Mouse (Mus musculus) kidney, adult 11 months (tissue): Measurements from ENCODE around the gene Olfr1086.
"Not testable (repeated sequence)": the region's sequence is repeated elsewhere in the genome, so short reads cannot be mapped to it uniquely, and the experiment has no call there.

ENCODE experiments used
- DNase-seq: peaks from one replicate; pipeline ENCODE4 v3.0.0; 2022

Gene Olfr1086

GRCm38 (mm10) chr2:86679992-86680391 lies at the start of gene Olfr1086:
Gene Olfr1086, minus strand, starts transcription at chr2:86680092.
- DNase-seq = no peak

GRCm38 (mm10) chr2:86698295-86698694 lies 18.4 kb upstream of the Olfr1086 start, which contains the start of gene Olfr1087:
Gene Olfr1087, minus strand, starts transcription at chr2:86698395.
- no peak for DNase-seq

GRCm38 (mm10) chr2:86661919-86662318 lies 18.0 kb downstream of the Olfr1086 start, which contains the start of gene Olfr1085:
Gene Olfr1085, minus strand, starts transcription at chr2:86662019.
- no peak for DNase-seq

- not testable (repeated sequence) for DNase-seq
Observed at GRCm38 (mm10) chr2:86639625-86640024, 40.3 kb downstream of the Olfr1086 start, which contains the start of gene Olfr1084. Gene Olfr1084, minus strand, starts transcription at chr2:86639725.
